Mouse (Mus musculus): ENCODE data around the gene Nrxn3. TPM values are rescaled to one million over a fixed set of nuclear protein-coding genes. Genes with fewer than 3 reads are reported as not detected.

Gene Nrxn3
- polyA plus RNA-seq, 1 experiment, result 0.19 TPM

- no peaks in the 10 kb centered on the region for H3K36me3 ChIP-seq (ENCODE audit: control insufficient read depth, insufficient read depth, low read length)
- no peaks in the 10 kb centered on the region for H3K27me3 ChIP-seq (ENCODE audit: control insufficient read depth, insufficient read depth, low read length)
- TF ChIP-seq CTCF (IDR thresholded peaks at IDR 0.05; ENCODE audit: borderline replicate concordance, control insufficient read depth, extremely low read depth, insufficient read depth, low read length, poor library complexity) (no peak), POLR2A (IDR thresholded peaks at IDR 0.05; ENCODE audit: control insufficient read depth, extremely low read depth, insufficient read depth, low read length, poor library complexity) (no peak)
- 7% methylated on average over 2 of the region's 2 CpGs for WGBS
- no peak overlapping the region for H3K27ac ChIP-seq (ENCODE audit: control insufficient read depth, insufficient read depth, low read length)
- peak; percentile 4 for DNase-seq
- no peaks in the 10 kb centered on the region for H3K4me1 ChIP-seq (replicated peaks; ENCODE audit: control insufficient read depth, insufficient read depth, low read length)
- no peak overlapping the region for H3K4me3 ChIP-seq (ENCODE audit: control insufficient read depth, insufficient read depth, low read length)
These were observed 728.1 kb downstream of the Nrxn3 start for GRCm38 (mm10) chr12:89450667-89451298.

GRCm38 (mm10) chr12:89470226-89470625 lies 747.5 kb downstream of the Nrxn3 start:
- no peak overlapping the region for H3K27ac ChIP-seq (ENCODE audit: control insufficient read depth, insufficient read depth, low read length)
- DNase-seq, result no peak
- WGBS, result 87% methylated on average over 2 of the region's 2 CpGs

GRCm38 (mm10) chr12:89471289-89471688 lies 748.6 kb downstream of the Nrxn3 start:
- H3K4me1 ChIP-seq (replicated peaks; ENCODE audit: control insufficient read depth, insufficient read depth, low read length), result no peaks in the 10 kb centered on the region
- H3K27me3 ChIP-seq (ENCODE audit: control insufficient read depth, insufficient read depth, low read length), result no peaks in the 10 kb centered on the region
- DNase-seq, result no peak
- TF ChIP-seq POLR2A (IDR thresholded peaks at IDR 0.05; ENCODE audit: control insufficient read depth, extremely low read depth, insufficient read depth, low read length, poor library complexity), result no peak
- TF ChIP-seq CTCF (IDR thresholded peaks at IDR 0.05; ENCODE audit: borderline replicate concordance, control insufficient read depth, extremely low read depth, insufficient read depth, low read length, poor library complexity), result no peak
- no peak overlapping the region for H3K4me3 ChIP-seq (ENCODE audit: control insufficient read depth, insufficient read depth, low read length)
- no peak overlapping the region for H3K27ac ChIP-seq (ENCODE audit: control insufficient read depth, insufficient read depth, low read length)
- WGBS, result 55% methylated on average over 2 of the region's 2 CpGs
- H3K36me3 ChIP-seq (ENCODE audit: control insufficient read depth, insufficient read depth, low read length), result no peaks in the 10 kb centered on the region

More at GRCm38 (mm10) chr12:89470226-89470625, 747.5 kb downstream of the Nrxn3 start:
- TF ChIP-seq POLR2A (IDR thresholded peaks at IDR 0.05; ENCODE audit: control insufficient read depth, extremely low read depth, insufficient read depth, low read length, poor library complexity) (no peak), CTCF (IDR thresholded peaks at IDR 0.05; ENCODE audit: borderline replicate concordance, control insufficient read depth, extremely low read depth, insufficient read depth, low read length, poor library complexity) (no peak)
- Histone ChIP-seq H3K4me1 (replicated peaks; ENCODE audit: control insufficient read depth, insufficient read depth, low read length) (no peaks in the 10 kb centered on the region), H3K4me3 (ENCODE audit: control insufficient read depth, insufficient read depth, low read length) (no peak overlapping the region), H3K27me3 (ENCODE audit: control insufficient read depth, insufficient read depth, low read length) (no peaks in the 10 kb centered on the region), H3K36me3 (ENCODE audit: control insufficient read depth, insufficient read depth, low read length) (no peaks in the 10 kb centered on the region)

GRCm38 (mm10) chr12:89471874-89472273 lies 749.2 kb downstream of the Nrxn3 start:
- Histone ChIP-seq H3K27ac (ENCODE audit: control insufficient read depth, insufficient read depth, low read length) (no peak overlapping the region), H3K27me3 (ENCODE audit: control insufficient read depth, insufficient read depth, low read length) (no peaks in the 10 kb centered on the region), H3K36me3 (ENCODE audit: control insufficient read depth, insufficient read depth, low read length) (no peaks in the 10 kb centered on the region), H3K4me1 (replicated peaks; ENCODE audit: control insufficient read depth, insufficient read depth, low read length) (no peaks in the 10 kb centered on the region), H3K4me3 (ENCODE audit: control insufficient read depth, insufficient read depth, low read length) (no peak overlapping the region)
- no peak for TF ChIP-seq POLR2A (IDR thresholded peaks at IDR 0.05; ENCODE audit: control insufficient read depth, extremely low read depth, insufficient read depth, low read length, poor library complexity)
- TF ChIP-seq CTCF (IDR thresholded peaks at IDR 0.05; ENCODE audit: borderline replicate concordance, control insufficient read depth, extremely low read depth, insufficient read depth, low read length, poor library complexity), result no peak
- 14% methylated on average over 4 of the region's 4 CpGs for WGBS
- DNase-seq, result no peak

- TF ChIP-seq CTCF (IDR thresholded peaks at IDR 0.05; ENCODE audit: borderline replicate concordance, control insufficient read depth, extremely low read depth, insufficient read depth, low read length, poor library complexity) (no peak), POLR2A (IDR thresholded peaks at IDR 0.05; ENCODE audit: control insufficient read depth, extremely low read depth, insufficient read depth, low read length, poor library complexity) (no peak)
- DNase-seq, result peak; percentile 34
- WGBS, result 18% methylated on average over 4 of the region's 4 CpGs
These were observed 756.4 kb downstream of the Nrxn3 start for GRCm38 (mm10) chr12:89479096-89479495.

GRCm38 (mm10) chr12:89482223-89482622 lies 759.5 kb downstream of the Nrxn3 start:
- no peak for TF ChIP-seq CTCF (IDR thresholded peaks at IDR 0.05; ENCODE audit: borderline replicate concordance, control insufficient read depth, extremely low read depth, insufficient read depth, low read length, poor library complexity)
- no peak for TF ChIP-seq POLR2A (IDR thresholded peaks at IDR 0.05; ENCODE audit: control insufficient read depth, extremely low read depth, insufficient read depth, low read length, poor library complexity)
- DNase-seq, result no peak
- Histone ChIP-seq H3K27ac (ENCODE audit: control insufficient read depth, insufficient read depth, low read length) (no peak overlapping the region), H3K4me3 (ENCODE audit: control insufficient read depth, insufficient read depth, low read length) (no peak overlapping the region), H3K4me1 (replicated peaks; ENCODE audit: control insufficient read depth, insufficient read depth, low read length) (no peaks in the 10 kb centered on the region), H3K27me3 (ENCODE audit: control insufficient read depth, insufficient read depth, low read length) (no peaks in the 10 kb centered on the region), H3K36me3 (ENCODE audit: control insufficient read depth, insufficient read depth, low read length) (no peaks in the 10 kb centered on the region)
- 76% methylated on average over 5 of the region's 5 CpGs for WGBS

More at GRCm38 (mm10) chr12:89479096-89479495, 756.4 kb downstream of the Nrxn3 start:
- H3K27ac ChIP-seq (ENCODE audit: control insufficient read depth, insufficient read depth, low read length), result no peak overlapping the region
- H3K36me3 ChIP-seq (ENCODE audit: control insufficient read depth, insufficient read depth, low read length), result no peaks in the 10 kb centered on the region
- H3K4me1 ChIP-seq (replicated peaks; ENCODE audit: control insufficient read depth, insufficient read depth, low read length), result no peaks in the 10 kb centered on the region
- no peak overlapping the region for H3K4me3 ChIP-seq (ENCODE audit: control insufficient read depth, insufficient read depth, low read length)
- no peaks in the 10 kb centered on the region for H3K27me3 ChIP-seq (ENCODE audit: control insufficient read depth, insufficient read depth, low read length)

All from thymus, adult 2 months (tissue).